Mouse (Mus musculus): ENCODE results near the gene Dennd5a. TPM values are rescaled to one million over a fixed set of nuclear protein-coding genes. Genes with fewer than 3 reads are reported as not detected.

Gene Dennd5a
- total RNA-seq, 2 experiments from 2014 or later: 183 to 190 TPM

GRCm38 (mm10) chr7:109967805-109968579 is 7.7 kb upstream of the Dennd5a start:
- intact Hi-C loops (cut with DNase I): loop anchor here (5.0 kb wide), 1 partner anchor 194 kb away; no protein-coding TSS in a partner anchor
- DNase-seq: peak; percentile 66 to 78

GRCm38 (mm10) chr7:109965658-109966057 is 5.4 kb upstream of the Dennd5a start:
- no peak for DNase-seq
- intact Hi-C loops (cut with DNase I): loop anchor here (5.0 kb wide), 1 partner anchor 197 kb away; no protein-coding TSS in a partner anchor

GRCm38 (mm10) chr7:109963707-109964106 is 3.4 kb upstream of the Dennd5a start:
- no peak for DNase-seq
- intact Hi-C loops (cut with DNase I): no loop called here

- DNase-seq: no peak
- intact Hi-C loops (cut with DNase I): no loop called here
These were observed 2.3 kb upstream of the Dennd5a start for GRCm38 (mm10) chr7:109962596-109962995.

- intact Hi-C loops (cut with DNase I): no loop called here
- DNase-seq: no peak
These were observed 1.3 kb upstream of the Dennd5a start for GRCm38 (mm10) chr7:109961570-109961969.

- intact Hi-C loops (cut with DNase I): no loop called here
- no peak for DNase-seq
These were observed 414 bp upstream of the Dennd5a start for GRCm38 (mm10) chr7:109960613-109961154.

GRCm38 (mm10) chr7:109958843-109959715 is 1.2 kb downstream of the Dennd5a start:
- intact Hi-C loops (cut with DNase I): no loop called here
- DNase-seq: no peak

GRCm38 (mm10) chr7:109957996-109958789 is 2.1 kb downstream of the Dennd5a start:
- DNase-seq: no peak
- intact Hi-C loops (cut with DNase I): no loop called here

GRCm38 (mm10) chr7:109954622-109955401 is 5.5 kb downstream of the Dennd5a start:
- intact Hi-C loops (cut with DNase I): no loop called here
- no peak for DNase-seq

GRCm38 (mm10) chr7:109951297-109951696 is 9.0 kb downstream of the Dennd5a start:
- intact Hi-C loops (cut with DNase I): no loop called here
- DNase-seq: no peak

- intact Hi-C loops (cut with DNase I): no loop called here
- no peak for DNase-seq
These were observed 15.7 kb downstream of the Dennd5a start for GRCm38 (mm10) chr7:109944421-109945034.

GRCm38 (mm10) chr7:109929628-109930027 is 30.6 kb downstream of the Dennd5a start:
- intact Hi-C loops (cut with DNase I): no loop called here
- no peak for DNase-seq

- intact Hi-C loops (cut with DNase I): no loop called here
- DNase-seq: no peak
These were observed 31.9 kb downstream of the Dennd5a start for GRCm38 (mm10) chr7:109928365-109928764.

- intact Hi-C loops (cut with DNase I): no loop called here
- DNase-seq: no peak
These were observed 35.3 kb downstream of the Dennd5a start for GRCm38 (mm10) chr7:109924965-109925364.

GRCm38 (mm10) chr7:109922889-109923288 is 37.4 kb downstream of the Dennd5a start:
- intact Hi-C loops (cut with DNase I): no loop called here
- DNase-seq: no peak

GRCm38 (mm10) chr7:109906165-109906564 is 54.1 kb downstream of the Dennd5a start:
- intact Hi-C loops (cut with DNase I): no loop called here
- DNase-seq: no peak

GRCm38 (mm10) chr7:109900921-109901320 is 59.3 kb downstream of the Dennd5a start:
- intact Hi-C loops (cut with DNase I): no loop called here

GRCm38 (mm10) chr7:109898911-109899310 is 61.4 kb downstream of the Dennd5a start:
- intact Hi-C loops (cut with DNase I): loop anchor here (5.0 kb wide), 1 partner anchor 148 kb away; no protein-coding TSS in a partner anchor
- no peak for DNase-seq

More at GRCm38 (mm10) chr7:109900921-109901320, 59.3 kb downstream of the Dennd5a start:
- no peak for DNase-seq

- DNase-seq: peak; percentile 79 to 88
- intact Hi-C loops (cut with DNase I): loop anchor here (2.0 kb wide), 1 partner anchor 186 kb away; no protein-coding TSS in a partner anchor
These were observed 67.7 kb downstream of the Dennd5a start for GRCm38 (mm10) chr7:109892530-109892929.
